Mouse (Mus musculus) heart, postnatal 4 days (tissue): Measurements from ENCODE around the gene Cdh12. TPM values are rescaled to one million over a fixed set of nuclear protein-coding genes. Genes with fewer than 3 reads are reported as not detected.

Experiments
- DNase-seq: peaks from one replicate; pipeline ENCODE4 v3.0.0; 2021
- microRNA-seq, 2 experiments: library from miRNA; unstranded; fragments of <30 nt; microRNA quantifications; one replicate each; pipeline ENCODE4 v1.2.0; 2021 to 2022
- total RNA-seq, 2 experiments: library from RNA; stranded (reverse); gene quantifications; 2 replicates each; pipeline ENCODE4 v1.2.3; 2021

Cdh12 gene
- total RNA-seq, 2 experiments from 2014 or later, result 0.11 to 0.14 TPM

DNA sequence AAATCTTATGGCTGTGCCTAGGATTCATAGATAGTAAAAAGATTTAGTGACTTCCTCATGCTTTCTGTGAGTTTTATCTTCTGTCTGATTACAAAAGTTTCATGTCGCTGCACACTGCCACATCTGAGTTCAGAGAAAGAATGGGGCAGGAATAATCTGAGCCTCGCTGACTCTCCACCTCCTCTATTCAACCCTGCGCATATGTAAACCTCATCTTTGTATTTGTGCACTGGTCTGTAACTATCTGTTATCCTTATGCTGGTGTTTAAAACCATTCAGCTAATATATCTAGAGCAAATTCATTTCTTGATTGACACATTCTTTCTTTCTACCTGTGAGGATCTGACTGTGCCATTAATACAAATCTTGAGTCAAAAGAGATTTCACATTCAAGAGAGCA lies 944.0 kb downstream of the Cdh12 start:
- no peak for DNase-seq

- no peak for DNase-seq
These were observed 956.1 kb downstream of the Cdh12 start for GRCm38 (mm10) chr15:21405196-21405595.

DNA sequence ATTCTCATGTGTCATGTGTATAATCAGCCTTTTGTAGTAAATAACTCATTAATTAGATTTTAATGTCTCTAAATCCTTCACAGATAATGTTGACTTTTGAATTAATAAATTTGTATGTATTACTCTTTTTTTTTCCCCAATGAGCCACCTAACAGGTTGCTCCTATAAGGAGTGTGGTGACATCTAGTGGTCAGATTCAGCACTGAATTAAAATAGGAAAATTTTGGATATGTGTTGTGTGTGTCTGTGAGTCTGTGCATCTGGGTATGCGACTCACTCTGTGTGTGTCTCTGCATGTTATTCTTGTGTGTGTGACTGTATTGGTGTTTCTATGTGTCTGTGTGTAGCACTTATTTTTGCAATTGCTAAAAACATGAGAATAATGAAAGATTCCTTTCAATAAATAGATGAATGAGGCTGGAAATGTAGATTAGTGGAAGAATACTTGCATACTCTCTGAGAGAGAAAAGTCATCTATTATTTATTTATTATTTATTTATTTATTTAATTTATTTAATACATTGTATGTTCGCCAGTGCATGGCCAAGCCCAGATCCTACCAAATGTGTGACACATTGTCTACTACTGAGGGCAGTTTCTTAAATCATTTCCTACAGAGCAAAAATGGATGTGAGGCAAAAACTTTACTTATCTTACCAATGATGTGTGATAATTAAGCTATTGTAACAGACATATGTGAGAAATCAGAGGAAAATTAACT lies 958.4 kb downstream of the Cdh12 start:
- no peak for DNase-seq

- DNase-seq, result no peak
These were observed 988.3 kb downstream of the Cdh12 start for GRCm38 (mm10) chr15:21437347-21437746.

GRCm38 (mm10) chr15:21437924-21438323 lies 988.9 kb downstream of the Cdh12 start:
- no peak for DNase-seq

- DNase-seq, result no peak
These were observed 1009.0 kb downstream of the Cdh12 start for GRCm38 (mm10) chr15:21458098-21458497.

- no peak for DNase-seq
These were observed 1070.3 kb downstream of the Cdh12 start for GRCm38 (mm10) chr15:21519355-21519869.

DNA sequence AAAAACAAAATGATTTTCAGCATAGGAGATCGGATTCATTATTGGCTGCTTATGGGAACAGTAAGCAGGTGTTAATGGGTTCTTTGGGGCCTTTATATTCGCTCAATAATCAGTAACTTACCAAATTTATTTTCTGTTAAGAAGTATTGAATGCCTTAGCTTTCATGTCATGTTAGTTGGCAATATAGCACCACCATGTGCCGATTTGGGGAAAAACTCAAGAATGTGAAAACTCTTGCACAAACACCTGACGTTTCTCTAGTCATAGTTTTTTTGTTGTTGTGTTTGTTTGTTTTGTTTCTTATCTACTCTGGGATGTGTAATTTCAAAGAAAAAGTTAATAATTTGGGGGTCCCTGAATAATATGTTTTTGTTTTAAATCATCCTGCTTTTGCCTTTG lies 1081.7 kb downstream of the Cdh12 start:
- no peak for DNase-seq

DNA sequence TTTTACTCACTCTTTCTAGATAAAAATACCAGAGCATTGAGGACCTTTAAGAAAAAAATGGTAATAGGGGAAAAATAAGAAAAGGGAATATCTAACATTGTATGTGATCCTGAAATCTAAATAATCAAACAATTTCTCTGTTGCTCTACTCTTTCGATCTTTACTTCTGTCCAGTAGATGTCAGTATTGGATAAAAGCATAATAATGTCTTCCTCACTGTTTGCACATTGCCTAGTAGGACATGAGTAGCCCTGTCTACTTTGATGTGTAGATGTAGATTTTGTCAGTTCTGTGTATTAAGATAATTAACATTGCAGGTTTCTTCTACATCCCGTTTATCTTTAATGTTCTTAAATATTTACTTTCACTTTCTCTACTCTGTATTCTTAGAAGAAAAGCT lies 1087.8 kb downstream of the Cdh12 start:
- DNase-seq, result no peak

DNA sequence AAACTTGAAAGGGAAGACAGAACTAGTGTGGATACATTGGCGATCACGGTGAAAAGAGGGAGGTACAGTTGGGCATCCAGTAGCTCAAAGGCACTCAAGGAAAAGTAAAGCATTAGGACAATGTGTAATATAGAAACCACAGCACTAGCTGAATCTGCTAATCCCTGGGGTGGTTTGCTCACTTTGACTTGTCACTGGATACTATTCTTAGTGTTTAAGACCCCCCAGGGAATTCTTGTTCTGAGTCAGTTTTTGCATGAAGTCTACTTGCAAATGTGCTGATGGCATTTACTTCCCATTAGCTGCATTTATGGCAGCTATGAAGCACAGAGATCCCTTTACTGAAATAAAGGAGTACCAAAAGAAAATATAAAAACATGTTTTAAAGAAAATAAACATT lies 1095.7 kb downstream of the Cdh12 start:
- no peak for DNase-seq

GRCm38 (mm10) chr15:21555981-21556380 lies 1106.9 kb downstream of the Cdh12 start:
- DNase-seq, result no peak

DNA sequence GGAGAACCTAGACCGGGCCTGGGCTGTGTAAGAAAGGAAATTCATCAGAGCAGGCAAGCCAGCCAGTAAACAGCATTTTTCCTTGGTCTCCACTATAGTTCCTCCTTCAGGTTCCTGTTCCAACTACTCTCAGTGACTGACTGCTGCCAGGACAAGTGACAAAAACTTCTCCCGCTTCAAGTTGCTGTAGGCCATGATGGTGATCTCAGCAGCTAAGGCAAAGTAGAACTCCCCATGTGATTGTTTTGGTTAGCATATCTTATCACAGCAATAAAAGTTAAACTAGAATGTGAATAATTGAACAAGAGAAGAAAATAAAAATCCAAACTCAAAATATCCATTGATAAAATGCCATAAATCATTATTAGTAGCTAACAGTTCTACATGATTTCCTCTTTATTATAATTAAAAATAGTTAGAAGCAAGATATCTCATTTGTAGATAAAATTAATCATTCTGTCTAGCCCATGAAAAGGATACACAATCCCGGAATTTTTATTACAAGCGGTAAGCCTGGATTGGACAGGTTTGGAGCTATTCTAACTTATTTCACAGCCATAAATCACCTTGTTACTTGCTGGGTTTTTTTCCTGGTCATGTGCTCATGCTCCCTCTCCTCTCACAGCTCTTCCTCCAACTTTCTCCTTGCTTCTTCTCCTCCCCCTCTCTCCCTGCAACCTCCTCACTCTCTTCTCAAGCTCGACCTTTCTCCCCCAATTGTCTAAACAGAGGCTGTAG lies 1117.4 kb downstream of the Cdh12 start:
- no peak for DNase-seq

DNA sequence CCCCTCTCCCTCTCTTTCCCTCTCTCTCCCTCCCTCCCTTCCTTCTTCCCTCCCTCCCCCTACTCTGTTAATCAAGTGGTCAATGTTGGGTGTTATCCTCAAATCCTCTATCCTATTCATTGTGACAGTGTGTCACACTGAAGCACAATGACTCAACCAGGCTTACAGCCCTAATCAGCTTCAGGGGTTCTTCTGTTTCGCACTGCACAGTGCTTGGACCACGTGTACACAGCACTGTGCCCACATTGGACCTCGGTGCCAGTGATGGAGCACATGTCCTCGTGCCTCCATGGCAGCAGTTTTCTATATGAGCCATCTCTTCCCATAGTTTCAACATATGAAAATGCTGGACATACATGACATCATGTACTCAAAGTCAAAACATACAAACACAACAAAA lies 1155.4 kb downstream of the Cdh12 start:
- no peak for DNase-seq

Small RNA genes within 50 kb of the gene (microRNA-seq; reads per million reads assigned to microRNA genes)
- gene Gm27397, result 0 reads per million in 2 experiments

Other genes starting within 250 kb of the Cdh12 start
- gene Acot10, start 217.5 kb downstream of the Cdh12 start, total RNA-seq, result not detected